Mouse (Mus musculus) lung, postnatal 0 days (tissue): Measurements from ENCODE around the gene Znrf2.

Experiments
- CTCF ChIP-seq: IDR thresholded peaks from 2 replicates; pipeline ENCODE4 v1.5.1; 2016; ENCODE audit warnings: antibody characterized with exemption, mild to moderate bottlenecking
- EP300 ChIP-seq: IDR thresholded peaks from 2 replicates; pipeline ENCODE4 v1.6.1; 2016; ENCODE audit warnings: antibody characterized with exemption, mild to moderate bottlenecking, control low read depth

GRCm38 (mm10) chr6:54886195-54886594 lies 69.5 kb downstream of the Znrf2 start:
- TF ChIP-seq CTCF: no peak
- TF ChIP-seq EP300: no peak
